ENCODE assay signal across 10 mouse cellular contexts in the genomic region with DNA sequence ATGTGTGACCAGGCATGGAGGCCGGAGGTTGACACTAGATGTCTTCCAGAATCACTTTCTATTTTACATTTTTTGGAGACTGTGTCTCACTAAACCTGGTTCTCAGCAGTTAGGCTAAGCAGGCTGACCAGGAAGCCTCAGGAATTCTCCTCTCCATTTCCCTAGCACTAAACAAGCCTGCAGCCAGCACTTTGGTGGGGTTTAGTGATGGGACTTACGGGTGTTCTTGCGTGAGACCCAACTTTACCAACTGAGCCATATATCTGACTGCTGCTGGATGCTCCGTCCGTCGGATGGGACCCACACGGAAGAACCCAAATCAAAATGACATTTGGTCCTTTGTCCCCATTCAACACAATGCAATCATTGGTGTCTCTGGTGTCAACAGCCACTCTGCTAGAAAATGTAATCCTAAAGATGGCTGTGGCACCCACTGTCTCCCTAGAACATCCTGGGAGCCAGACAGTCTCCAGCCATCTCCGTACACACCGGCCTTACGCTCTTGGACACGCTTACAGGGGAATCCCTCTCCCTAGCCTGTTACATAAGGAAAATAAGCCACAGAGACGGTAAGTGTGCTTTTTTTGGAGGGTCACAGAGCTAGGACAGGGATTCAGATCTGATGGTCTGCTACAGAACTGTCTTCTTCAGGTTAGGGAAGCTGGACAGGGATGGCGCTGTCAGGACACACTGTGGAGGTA. TPM values are rescaled to one million over a fixed set of nuclear protein-coding genes. Genes with fewer than 3 reads are reported as not detected.
DNase-seq lines count a peak whose midpoint lies in the region; ATAC-seq and TF ChIP-seq lines count a peak whose summit lies in the region.
"Had no signal": no experiment of that assay in that cellular context is flagged by ENCODE, and none has a peak within 500 bp of the region (broad histone marks: within the 10 kb centered on the region; RNA-seq: fewer than 3 reads in every experiment).

No protein-coding gene starts in this region.

- peak overlapping the region; percentile 25; the same call in 1 of the 2 replicates for H3K4me2 ChIP-seq in forebrain, embryonic 13.5 days
- H3K4me2 ChIP-seq in midbrain, postnatal 0 days (ENCODE audit: low read depth, low read length, poor library complexity, severe bottlenecking) = 0 out of 2 replicates have a peak overlapping the region, but pooled peaks have one; percentile 91

- WGBS in liver, adult 2 months = 85% methylated on average over 13 of the region's 13 CpGs
- 90% methylated on average over 13 of the region's 13 CpGs for WGBS in forebrain, embryonic 13.5 days
- WGBS in midbrain, postnatal 0 days = 85% methylated on average over 13 of the region's 13 CpGs

- peak; percentile 92 for DNase-seq in heart, adult 11 months
- no peak for DNase-seq in heart, postnatal 4 days
- no peak for DNase-seq in liver, adult 2 months (ENCODE audit: extremely low read depth, low read depth, low spot score)
- DNase-seq in liver = no peak
- DNase-seq in midbrain, postnatal 0 days (ENCODE audit: low spot score) = no peak
- DNase-seq in cerebellum, postnatal 36 days = no peak

- H3K27ac ChIP-seq in liver, adult 2 months (replicated peaks; ENCODE audit: insufficient read depth, low read depth, low read length) = peak overlapping the region; percentile 7; the same call in 1 of the 2 replicates
- no peak overlapping the region for H3K27ac ChIP-seq in forebrain, embryonic 13.5 days
- no peak overlapping the region for H3K27ac ChIP-seq in midbrain, postnatal 0 days (ENCODE audit: low read depth, low read length)

- TF ChIP-seq POLR2A in liver, adult 2 months (IDR thresholded peaks at IDR 0.05; ENCODE audit: extremely low read depth, insufficient read depth, low read length) = no peak

- no peak for ATAC-seq in forebrain, embryonic 13.5 days
- no peak for ATAC-seq in midbrain, postnatal 0 days (ENCODE audit: low FRiP score)
- no peak for ATAC-seq in granulocyte monocyte progenitor cell, adult 5-6 weeks (replicated peaks; ENCODE audit: poor library complexity, severe bottlenecking)

- no peak overlapping the region; the same call in 1 of the 2 replicates for H3K9ac ChIP-seq in liver, adult 2 months (ENCODE audit: low read depth, low read length)
- H3K9ac ChIP-seq in forebrain, embryonic 13.5 days = no peak overlapping the region
- H3K9ac ChIP-seq in midbrain, postnatal 0 days (replicated peaks; ENCODE audit: low read length, poor library complexity, severe bottlenecking) = no peak overlapping the region

- no peak for TF ChIP-seq CTCF in liver, adult 2 months (IDR thresholded peaks at IDR 0.05; ENCODE audit: low read depth, low read length)
- TF ChIP-seq CTCF in midbrain, postnatal 0 days (IDR thresholded peaks at IDR 0.05) = no peak

- H3K4me3 ChIP-seq in liver, adult 2 months (ENCODE audit: insufficient read depth, low read depth, low read length) = no peak overlapping the region
- no peak overlapping the region for H3K4me3 ChIP-seq in forebrain, embryonic 13.5 days
- H3K4me3 ChIP-seq in midbrain, postnatal 0 days (ENCODE audit: low read depth, low read length) = no peak overlapping the region

- H3K79me2 ChIP-seq in liver, adult 2 months (ENCODE audit: control insufficient read depth, insufficient read depth, low read length) = peaks cover 16% of the 10 kb centered on the region; the same call in 1 of the 2 replicates

- H3K9me3 ChIP-seq in forebrain, embryonic 13.5 days (replicated peaks) = no peaks in the 10 kb centered on the region
- no peaks in the 10 kb centered on the region for H3K9me3 ChIP-seq in midbrain, postnatal 0 days (ENCODE audit: low read length)

- H3K4me1 ChIP-seq in liver, adult 2 months (ENCODE audit: control insufficient read depth, insufficient read depth, low read length) = peaks cover 8% of the 10 kb centered on the region; the same call in 1 of the 2 replicates
- peaks cover 44% of the 10 kb centered on the region for H3K4me1 ChIP-seq in forebrain, embryonic 13.5 days
- H3K4me1 ChIP-seq in midbrain, postnatal 0 days (ENCODE audit: insufficient read depth, low read length) = peaks cover 5% of the 10 kb centered on the region

- no peaks in the 10 kb centered on the region for H3K36me3 ChIP-seq in liver, adult 2 months (ENCODE audit: control insufficient read depth, insufficient read depth, low read length)
- no peaks in the 10 kb centered on the region for H3K36me3 ChIP-seq in forebrain, embryonic 13.5 days (ENCODE audit: poor library complexity, severe bottlenecking)
- H3K36me3 ChIP-seq in midbrain, postnatal 0 days (ENCODE audit: insufficient read depth, low read length) = no peaks in the 10 kb centered on the region

- no peaks in the 10 kb centered on the region for H3K27me3 ChIP-seq in liver, adult 2 months (ENCODE audit: control insufficient read depth, insufficient read depth, low read length)
- H3K27me3 ChIP-seq in forebrain, embryonic 13.5 days = peaks cover 10% of the 10 kb centered on the region
- H3K27me3 ChIP-seq in midbrain, postnatal 0 days (ENCODE audit: insufficient read depth, low read length) = no peaks in the 10 kb centered on the region

RNA-seq across cellular contexts. Expression of a gene that starts 3.8 kb away (rescaled TPM):
- total RNA-seq in heart, postnatal 4 days (2021) = 10 to 100 TPM; 38.1 to 38.9 TPM
- total RNA-seq in liver, adult 2 months (2014; rRNA removed) = 7.5 and 8.0 TPM in 2 replicates
- 6.6 and 8.1 TPM in 2 replicates for polyA plus RNA-seq in liver, adult 2 months (2012; rRNA removed)
- 13.2 and 16.3 TPM in 2 replicates for polyA plus RNA-seq in forebrain, embryonic 13.5 days (2015; fragmentation: Nextera tagmentation; extraction: Ambion mirVana)
- 25.2 and 27.1 TPM in 2 replicates for total RNA-seq in midbrain, postnatal 0 days (2014; rRNA removed)
- 16.0 and 16.8 TPM in 2 replicates for polyA plus RNA-seq in midbrain, postnatal 0 days (2015; fragmentation: Nextera tagmentation; extraction: Ambion mirVana)
- not detected in 2 replicates for total RNA-seq in granulocyte monocyte progenitor cell, adult 5-6 weeks (2014; fragmentation: Nextera tagmentation)
- total RNA-seq in granulocyte monocyte progenitor cell, adult 5-6 weeks (2017) = not detected in 2 replicates

RNA-seq across cellular contexts. Expression of a gene that starts 38.3 kb away (rescaled TPM):
- under 1 TPM; 0.24 to 0.32 TPM for total RNA-seq in heart, postnatal 4 days (2021)
- 0.18 and 0.27 TPM in 2 replicates for total RNA-seq in liver, adult 2 months (2014; rRNA removed)
- 0.06 and 0.17 TPM in 2 replicates for polyA plus RNA-seq in liver, adult 2 months (2012; rRNA removed)
- polyA plus RNA-seq in forebrain, embryonic 13.5 days (2015; fragmentation: Nextera tagmentation; extraction: Ambion mirVana) = 0.08 TPM in 1 of 2 replicates, not detected in the other
- total RNA-seq in midbrain, postnatal 0 days (2014; rRNA removed) = 0.38 and 0.47 TPM in 2 replicates
- polyA plus RNA-seq in midbrain, postnatal 0 days (2015; fragmentation: Nextera tagmentation; extraction: Ambion mirVana) = 0.26 and 0.37 TPM in 2 replicates
- total RNA-seq in granulocyte monocyte progenitor cell, adult 5-6 weeks (2014; fragmentation: Nextera tagmentation) = not detected in 2 replicates
- not detected in 2 replicates for total RNA-seq in granulocyte monocyte progenitor cell, adult 5-6 weeks (2017)
- polyA plus RNA-seq: C2C12; neural tube, embryonic 11.5 days had no signal
